Mouse (Mus musculus): ENCODE measurements around the gene Olfr1143. TPM values are rescaled to one million over a fixed set of nuclear protein-coding genes. Genes with fewer than 3 reads are reported as not detected.

The Olfr1143 gene
- polyA plus RNA-seq, 1 experiment from 2014 or later: not detected

Other genes with a start within 250 kb of the Olfr1143 start
- gene Olfr1129, start 226.7 kb upstream of the Olfr1143 start, polyA plus RNA-seq (2014; fragmentation: Nextera tagmentation; extraction: Ambion mirVana): not detected in 2 replicates
- not detected in 2 replicates for gene Olfr1130, start 194.4 kb upstream of the Olfr1143 start, polyA plus RNA-seq (2014; fragmentation: Nextera tagmentation; extraction: Ambion mirVana)
- not detected in 2 replicates for gene Olfr1131, start 173.5 kb upstream of the Olfr1143 start, polyA plus RNA-seq (2014; fragmentation: Nextera tagmentation; extraction: Ambion mirVana)
- gene Olfr1132, start 163.1 kb upstream of the Olfr1143 start, polyA plus RNA-seq (2014; fragmentation: Nextera tagmentation; extraction: Ambion mirVana): not detected in 2 replicates
- gene Olfr1133, start 153.2 kb upstream of the Olfr1143 start, polyA plus RNA-seq (2014; fragmentation: Nextera tagmentation; extraction: Ambion mirVana): not detected in 2 replicates
- not detected in 2 replicates for gene Olfr1134, start 142.1 kb upstream of the Olfr1143 start, polyA plus RNA-seq (2014; fragmentation: Nextera tagmentation; extraction: Ambion mirVana)
- not detected in 2 replicates for gene Olfr1135, start 126.9 kb upstream of the Olfr1143 start, polyA plus RNA-seq (2014; fragmentation: Nextera tagmentation; extraction: Ambion mirVana)
- not detected in 2 replicates for gene Olfr1136, start 106.6 kb upstream of the Olfr1143 start, polyA plus RNA-seq (2014; fragmentation: Nextera tagmentation; extraction: Ambion mirVana)
- gene Olfr1137, start 87.4 kb upstream of the Olfr1143 start, polyA plus RNA-seq (2014; fragmentation: Nextera tagmentation; extraction: Ambion mirVana): not detected in 2 replicates
- gene Olfr1138, start 60.6 kb upstream of the Olfr1143 start, polyA plus RNA-seq (2014; fragmentation: Nextera tagmentation; extraction: Ambion mirVana): not detected in 2 replicates
- gene Olfr1140, start 56.8 kb upstream of the Olfr1143 start, polyA plus RNA-seq (2014; fragmentation: Nextera tagmentation; extraction: Ambion mirVana): not detected in 2 replicates
- gene Olfr1141, start 46.6 kb upstream of the Olfr1143 start, polyA plus RNA-seq (2014; fragmentation: Nextera tagmentation; extraction: Ambion mirVana): not detected in 2 replicates
- gene Olfr152, start 21.1 kb upstream of the Olfr1143 start, polyA plus RNA-seq (2014; fragmentation: Nextera tagmentation; extraction: Ambion mirVana): not detected in 2 replicates
- gene Olfr1145, start 9.2 kb downstream of the Olfr1143 start, polyA plus RNA-seq (2014; fragmentation: Nextera tagmentation; extraction: Ambion mirVana): not detected in 2 replicates
- gene Olfr1148, start 29.9 kb downstream of the Olfr1143 start, polyA plus RNA-seq (2014; fragmentation: Nextera tagmentation; extraction: Ambion mirVana): not detected in 2 replicates
- gene Olfr1150-ps1, start 43.4 kb downstream of the Olfr1143 start, polyA plus RNA-seq (2014; fragmentation: Nextera tagmentation; extraction: Ambion mirVana): not detected in 2 replicates
- gene Olfr1151, start 55.3 kb downstream of the Olfr1143 start, polyA plus RNA-seq (2014; fragmentation: Nextera tagmentation; extraction: Ambion mirVana): not detected in 2 replicates
- not detected in 2 replicates for gene Olfr1152, start 65.9 kb downstream of the Olfr1143 start, polyA plus RNA-seq (2014; fragmentation: Nextera tagmentation; extraction: Ambion mirVana)
- not detected in 2 replicates for gene Olfr1153, start 94.4 kb downstream of the Olfr1143 start, polyA plus RNA-seq (2014; fragmentation: Nextera tagmentation; extraction: Ambion mirVana)
- not detected in 2 replicates for gene Olfr1154, start 104.6 kb downstream of the Olfr1143 start, polyA plus RNA-seq (2014; fragmentation: Nextera tagmentation; extraction: Ambion mirVana)
- not detected in 2 replicates for gene Olfr1155, start 144.5 kb downstream of the Olfr1143 start, polyA plus RNA-seq (2014; fragmentation: Nextera tagmentation; extraction: Ambion mirVana)
- not detected in 2 replicates for gene Olfr1156, start 152.5 kb downstream of the Olfr1143 start, polyA plus RNA-seq (2014; fragmentation: Nextera tagmentation; extraction: Ambion mirVana)
- gene Olfr1157, start 167.7 kb downstream of the Olfr1143 start, polyA plus RNA-seq (2014; fragmentation: Nextera tagmentation; extraction: Ambion mirVana): not detected in 2 replicates
- not detected in 2 replicates for gene Olfr74, start 174.1 kb downstream of the Olfr1143 start, polyA plus RNA-seq (2014; fragmentation: Nextera tagmentation; extraction: Ambion mirVana)
- not detected in 2 replicates for gene Olfr1158, start 189.5 kb downstream of the Olfr1143 start, polyA plus RNA-seq (2014; fragmentation: Nextera tagmentation; extraction: Ambion mirVana)
- gene Olfr1160, start 207.7 kb downstream of the Olfr1143 start, polyA plus RNA-seq (2014; fragmentation: Nextera tagmentation; extraction: Ambion mirVana): not detected in 2 replicates
- not detected in 2 replicates for gene Olfr1161, start 222.2 kb downstream of the Olfr1143 start, polyA plus RNA-seq (2014; fragmentation: Nextera tagmentation; extraction: Ambion mirVana)
- gene Olfr73, start 237.1 kb downstream of the Olfr1143 start, polyA plus RNA-seq (2014; fragmentation: Nextera tagmentation; extraction: Ambion mirVana): 0.09 TPM in 1 of 2 replicates, not detected in the other